Mouse (Mus musculus) spleen, adult 2 months (tissue): ENCODE measurements around the gene Galnt14.

ENCODE experiments used
- CTCF ChIP-seq: fragments of 200-500 bp; IDR thresholded peaks from 2 replicates; pipeline ENCODE4 v1.5.1; 2011; ENCODE audit warnings: mild to moderate bottlenecking, inconsistent platforms; ENCODE audit not compliant: insufficient read depth, insufficient read length, insufficient replicate concordance; ENCODE audit errors: extremely low read depth
- POLR2A ChIP-seq: fragments of 200-500 bp; IDR thresholded peaks from 2 replicates; pipeline ENCODE4 v1.6.1; 2011; ENCODE audit warnings: low read depth, low read length, inconsistent platforms

DNA sequence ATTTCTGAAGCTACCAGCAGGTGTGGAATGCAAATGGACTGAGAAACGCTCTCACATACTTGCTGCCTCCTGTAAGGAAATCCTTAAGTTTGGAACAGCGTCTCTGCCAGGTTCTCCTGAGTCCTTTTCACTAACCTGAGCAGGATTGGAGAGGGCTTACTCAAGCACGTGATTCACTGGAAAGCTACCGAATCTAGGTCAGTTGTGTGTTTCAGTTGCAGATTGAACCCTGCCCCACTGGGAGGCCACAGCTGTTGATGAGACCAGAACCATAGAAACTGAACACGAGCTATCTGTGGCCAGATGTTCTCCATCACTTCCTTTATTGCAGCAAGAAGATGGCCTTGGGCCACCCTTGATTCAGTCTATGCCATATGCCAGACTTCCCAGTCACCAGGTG lies 38.3 kb downstream of the Galnt14 start:
- TF ChIP-seq POLR2A, result no peak
- TF ChIP-seq CTCF, result no peak
